Mouse (Mus musculus) cerebellum, adult 18-20 months (tissue): ENCODE measurements around the gene Hnmt.
"Not testable (repeated sequence)": the region's sequence is repeated elsewhere in the genome, so short reads cannot be mapped to it uniquely, and the experiment has no call there.

ENCODE experiments used
- DNase-seq, 2 experiments: peaks; one replicate each; pipeline ENCODE4 v3.0.0; 2021

Hnmt gene

DNA sequence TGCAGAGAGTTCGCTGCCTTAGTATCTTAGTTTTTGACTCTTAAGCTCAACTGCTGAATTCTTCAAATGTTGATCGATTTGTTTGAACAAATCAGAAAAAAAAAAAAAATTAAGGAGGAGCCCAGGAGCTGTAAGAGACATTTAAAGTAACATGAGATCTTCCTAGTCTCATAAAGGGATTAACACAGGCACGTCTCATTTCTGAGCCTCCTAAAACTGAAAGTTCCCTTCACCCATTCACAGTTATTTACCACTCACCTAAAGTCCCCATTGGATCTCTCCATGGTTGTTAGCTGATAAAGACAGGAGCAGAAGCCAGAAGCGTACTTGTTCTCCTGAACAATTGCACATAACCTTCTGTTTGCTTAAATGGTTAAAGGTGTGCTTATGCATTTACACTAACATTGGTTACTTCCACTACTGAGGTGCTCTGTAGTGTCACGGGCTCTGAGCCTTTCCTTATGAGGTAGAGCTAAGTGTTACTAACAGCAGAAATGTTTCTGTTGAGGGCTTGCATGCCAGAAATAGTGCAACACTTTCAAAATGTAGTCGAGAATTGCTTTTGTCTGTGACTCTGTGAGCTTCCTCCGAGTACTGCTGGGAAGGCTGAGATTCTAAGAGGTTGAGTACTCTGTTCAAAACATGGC lies at the start of gene Hnmt:
Hnmt (minus strand) TSS at position 51 of the 647 bp plus-strand sequence.
- DNase-seq, result no peak

DNA sequence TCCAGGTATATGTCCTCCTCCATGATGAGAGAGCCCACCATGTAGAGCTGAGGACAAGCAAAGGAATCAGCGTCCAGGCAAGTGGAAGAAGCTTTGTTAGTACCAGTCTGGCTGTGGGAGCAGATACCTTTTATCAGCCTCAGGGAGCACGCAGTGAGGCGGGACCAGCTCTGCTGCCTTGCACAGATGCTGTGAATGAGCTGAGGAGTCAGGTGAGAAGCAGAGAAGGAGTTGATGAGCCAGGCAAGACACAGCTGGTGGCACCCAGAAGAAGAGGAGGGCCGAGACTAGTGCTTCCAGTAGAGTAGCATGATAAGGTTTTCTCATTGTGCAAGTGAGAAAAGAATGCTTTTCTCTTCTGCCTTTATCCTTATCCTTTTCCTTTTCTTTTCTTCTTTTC lies 47.3 kb upstream of the Hnmt start, which contains the start of gene Tbpl2:
Tbpl2 (minus strand) TSS at position 101 of the 400 bp plus-strand sequence.
- DNase-seq, result no peak

DNA sequence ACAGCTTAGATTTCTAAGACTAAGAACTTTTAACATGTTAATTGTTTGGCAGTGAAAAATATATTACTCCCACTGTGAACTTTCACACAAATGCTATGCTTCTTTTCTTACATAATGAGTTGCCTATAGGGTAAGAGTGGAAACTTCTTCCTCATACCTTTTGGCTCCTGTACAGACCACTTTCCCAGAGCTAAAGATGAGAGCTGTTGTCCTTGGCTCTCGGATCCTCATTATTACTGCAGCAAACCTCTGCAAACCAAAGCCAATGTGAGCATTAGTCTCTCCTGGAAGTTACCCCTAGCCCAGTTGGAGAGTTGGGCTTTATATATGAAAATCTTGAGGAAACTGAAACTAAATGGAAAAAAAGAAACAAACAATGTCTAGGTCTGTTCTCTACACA lies 41.7 kb upstream of the Hnmt start:
- no peak for DNase-seq

DNA sequence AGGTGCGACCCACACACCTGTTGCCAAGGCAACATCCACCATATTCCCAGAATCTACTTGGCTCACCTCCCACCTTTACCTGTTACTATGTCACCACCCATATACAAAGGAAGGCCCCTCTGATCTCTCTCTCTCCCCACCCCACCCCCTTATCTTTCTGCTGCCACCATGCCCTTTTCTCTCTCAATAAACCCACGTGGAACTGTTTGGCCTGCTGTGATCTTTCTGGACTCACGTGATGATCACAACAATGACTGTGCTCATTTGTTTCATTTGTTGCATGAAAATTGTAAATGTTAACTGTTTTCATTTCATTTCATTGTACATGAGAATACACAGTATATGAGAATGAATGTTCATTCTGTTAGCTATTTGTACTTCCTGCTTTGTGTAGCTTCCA lies 1.3 kb upstream of the Hnmt start:
- DNase-seq, result no peak

DNA sequence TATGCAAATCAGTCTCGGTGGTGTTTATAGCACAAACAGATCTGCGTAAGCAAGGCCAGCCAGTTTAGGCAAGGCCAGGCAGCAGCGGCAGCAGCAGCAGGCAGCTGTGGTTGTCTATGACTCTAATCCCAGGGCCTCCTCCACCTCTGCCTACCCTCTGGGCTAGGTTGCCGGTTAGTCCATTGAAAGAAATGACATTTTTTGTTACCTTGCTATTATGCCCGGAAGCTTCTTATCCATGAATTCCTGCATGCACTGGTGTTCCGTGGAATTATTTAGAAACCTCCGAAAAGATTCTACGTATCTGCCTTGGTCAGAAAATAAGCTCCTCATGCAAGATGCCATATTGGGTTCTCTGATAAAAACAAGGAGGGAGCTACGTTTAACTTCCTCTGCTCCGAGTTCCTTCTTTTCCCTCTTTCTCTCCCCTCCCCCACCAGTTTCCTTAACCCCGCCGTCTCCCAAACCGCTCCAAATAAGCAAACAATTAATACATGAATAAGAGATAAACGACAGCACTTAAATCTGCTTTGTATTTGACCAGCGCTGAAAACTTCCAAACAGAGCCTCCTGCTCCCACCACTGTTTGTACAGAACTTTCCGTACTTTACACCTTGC lies 605 bp downstream of the Hnmt start:
- DNase-seq, result peak; percentile 8 to 9

DNA sequence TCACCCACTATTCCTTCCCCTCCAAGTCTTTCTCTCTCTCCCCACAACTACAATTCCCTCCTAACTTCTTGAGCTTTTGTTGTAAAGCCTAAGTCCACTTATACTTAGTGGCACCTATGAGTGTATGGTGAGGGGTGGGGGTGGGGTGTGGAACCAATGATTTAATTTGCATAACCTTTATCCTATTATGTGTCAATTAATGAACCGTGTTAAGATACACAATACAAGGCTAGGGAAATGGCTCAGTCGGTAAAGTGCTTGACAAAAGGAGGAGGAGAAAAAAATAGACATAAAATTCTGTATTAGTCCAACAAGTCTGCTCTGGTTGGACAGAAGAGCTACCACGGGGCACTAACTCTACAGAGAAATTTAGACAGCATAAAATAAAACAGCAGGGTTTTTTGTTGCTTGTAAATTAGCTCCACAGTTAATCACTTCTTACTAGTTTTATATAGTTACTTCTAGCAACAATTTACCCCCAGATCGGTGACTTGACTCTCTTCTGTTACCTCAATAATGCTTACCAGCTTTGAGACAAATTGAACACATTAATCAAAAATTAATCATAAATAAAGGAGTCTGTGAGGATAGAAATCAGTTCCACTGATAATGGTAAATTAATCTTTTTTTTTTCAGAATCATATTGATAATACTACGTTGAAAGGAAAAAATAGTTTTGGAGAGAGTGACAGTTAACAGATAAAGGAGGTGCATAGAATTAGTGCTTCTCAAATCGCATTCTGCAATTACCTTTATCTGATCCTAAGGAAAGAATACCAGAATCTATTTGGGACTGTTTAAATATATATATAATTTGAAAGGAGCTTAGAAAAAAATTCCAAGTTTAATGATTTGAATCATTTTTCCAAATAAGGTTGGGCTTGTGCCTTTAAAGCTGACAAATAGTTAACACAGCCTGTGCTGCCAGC lies 1.4 kb downstream of the Hnmt start:
- DNase-seq, result no peak

DNA sequence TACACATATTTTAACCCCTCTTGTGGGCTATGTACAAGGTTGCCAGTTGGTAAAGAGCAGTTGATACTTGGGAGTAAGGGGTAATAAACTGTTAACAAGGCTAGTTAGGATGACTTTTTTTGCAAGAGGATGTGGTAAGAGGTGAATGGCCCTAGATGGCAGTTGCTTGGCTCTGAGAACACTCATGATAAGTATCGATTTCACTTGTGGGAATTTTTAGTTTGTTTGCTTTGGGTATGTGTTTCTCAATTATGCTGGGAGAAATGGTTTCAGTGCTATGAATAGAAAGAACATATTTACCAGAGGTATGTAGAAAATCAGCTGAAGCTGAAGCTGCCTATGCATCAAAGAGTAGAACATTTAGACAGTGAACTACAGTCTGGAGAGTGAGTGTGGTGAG lies 6.3 kb downstream of the Hnmt start:
- DNase-seq, result no peak

DNA sequence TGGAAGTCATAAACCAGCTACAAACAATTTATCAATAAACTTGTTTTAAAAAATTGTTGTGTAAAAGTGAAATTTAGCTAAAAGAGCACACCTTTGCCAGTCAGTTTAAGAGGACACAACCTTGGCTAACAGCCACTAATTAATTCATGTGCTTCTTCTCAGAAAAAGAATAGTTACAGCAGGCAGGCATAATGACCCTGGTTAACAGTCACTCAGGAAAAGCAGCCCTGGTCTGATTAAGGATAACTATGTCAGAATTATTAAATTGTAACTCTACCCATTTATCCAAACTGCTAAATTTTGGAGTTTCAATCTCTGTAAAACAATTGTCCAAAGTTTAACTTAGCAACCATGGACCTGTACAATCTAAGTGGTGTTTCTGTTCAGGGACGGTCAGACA lies 8.7 kb downstream of the Hnmt start:
- no peak for DNase-seq

DNA sequence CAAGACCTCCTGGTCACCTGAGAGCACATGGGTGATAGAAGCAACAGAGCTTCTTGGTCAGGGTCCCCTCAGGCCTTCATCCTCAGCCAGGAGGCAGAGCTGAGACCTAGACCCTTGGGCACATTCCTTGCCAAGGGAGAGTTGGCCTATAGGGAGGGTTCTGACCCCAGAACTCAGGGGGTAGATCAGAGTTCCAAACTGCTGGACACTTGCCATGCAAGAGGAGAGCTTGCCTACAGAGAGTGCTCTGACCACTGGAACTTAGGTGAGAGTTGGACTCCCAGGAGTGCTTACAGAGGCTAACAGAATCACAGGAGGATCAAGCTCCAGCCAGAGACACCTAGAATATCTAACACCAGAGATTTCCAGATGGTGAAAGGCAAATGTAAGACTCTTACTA lies 29.8 kb downstream of the Hnmt start:
- DNase-seq, result not testable (repeated sequence)

DNA sequence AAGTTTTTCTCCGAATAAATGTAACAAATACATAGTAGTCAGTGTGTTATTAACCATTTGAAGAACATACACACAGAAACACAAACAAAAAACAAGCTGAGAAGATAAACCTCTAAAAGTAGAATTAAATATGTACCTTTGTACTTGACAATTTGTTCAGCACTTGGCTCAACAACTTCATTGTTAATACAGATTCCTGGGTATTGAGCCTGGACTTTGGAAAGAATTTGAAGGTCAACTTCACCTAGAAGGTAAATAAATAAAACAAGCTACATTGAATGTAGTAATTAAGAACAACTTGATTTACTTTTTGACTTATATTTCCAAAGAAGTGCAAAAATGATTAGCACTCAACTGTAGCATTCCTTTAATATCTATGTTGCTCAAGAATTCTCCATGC lies 30.2 kb downstream of the Hnmt start:
- DNase-seq, result no peak

DNA sequence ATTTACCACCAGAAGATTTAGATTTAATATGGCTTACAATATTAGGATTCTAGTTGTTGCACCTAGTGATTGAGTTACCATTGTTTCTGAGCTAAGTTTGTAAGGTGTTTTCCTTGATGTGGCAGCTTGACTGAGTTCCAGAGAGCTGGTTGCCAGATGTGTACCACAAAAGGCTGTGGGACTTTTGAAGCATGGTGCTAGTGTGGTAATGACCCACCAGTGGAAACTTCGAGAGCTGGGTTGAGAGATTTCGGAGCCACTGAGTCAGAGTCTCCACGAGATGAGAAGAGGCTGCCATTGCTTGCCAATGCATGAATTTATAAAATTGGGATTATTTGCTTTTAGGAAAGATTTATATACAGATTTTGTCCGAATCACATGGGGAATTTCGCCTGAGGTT lies 34.2 kb downstream of the Hnmt start:
- no peak for DNase-seq

DNA sequence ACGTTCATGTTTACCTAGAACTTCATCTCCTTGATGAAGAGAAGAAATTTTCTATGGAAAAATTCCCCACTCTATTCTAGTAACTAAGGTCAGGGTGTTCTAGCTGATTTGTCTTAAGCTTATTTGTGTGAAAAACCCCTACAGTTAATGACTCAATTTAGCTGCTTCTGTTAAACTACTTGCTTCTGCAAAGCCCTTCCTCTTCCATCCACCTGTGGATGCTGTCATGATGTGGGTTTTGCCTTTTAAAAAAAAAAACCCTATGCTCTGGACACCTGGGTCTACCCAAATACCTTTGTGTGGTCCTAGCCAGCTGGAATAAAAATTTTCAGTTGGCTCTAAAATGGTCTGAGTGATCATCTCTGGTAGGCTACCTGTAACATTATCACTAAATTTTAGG lies 49.9 kb downstream of the Hnmt start:
- DNase-seq, result no peak

DNA sequence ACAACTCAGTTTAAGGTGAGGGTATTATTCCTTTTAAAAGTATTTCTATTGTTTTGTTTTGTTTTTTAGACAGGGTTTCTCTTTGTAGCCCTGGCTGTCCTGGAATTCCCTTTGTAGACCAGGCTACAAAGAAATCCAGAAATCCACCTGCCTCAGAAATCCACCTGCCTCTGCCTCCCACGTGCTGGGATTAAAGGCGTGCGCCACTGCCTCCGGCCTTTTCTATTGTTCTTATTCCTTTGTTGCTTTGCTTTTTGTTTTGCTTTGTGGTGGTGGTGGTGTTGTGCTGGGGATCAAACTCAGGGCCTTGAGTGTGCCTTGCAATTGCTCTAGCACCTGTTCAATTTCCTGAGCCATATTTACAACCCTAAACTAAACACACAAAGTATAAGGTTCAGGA lies 50.4 kb downstream of the Hnmt start:
- DNase-seq, result no peak

DNA sequence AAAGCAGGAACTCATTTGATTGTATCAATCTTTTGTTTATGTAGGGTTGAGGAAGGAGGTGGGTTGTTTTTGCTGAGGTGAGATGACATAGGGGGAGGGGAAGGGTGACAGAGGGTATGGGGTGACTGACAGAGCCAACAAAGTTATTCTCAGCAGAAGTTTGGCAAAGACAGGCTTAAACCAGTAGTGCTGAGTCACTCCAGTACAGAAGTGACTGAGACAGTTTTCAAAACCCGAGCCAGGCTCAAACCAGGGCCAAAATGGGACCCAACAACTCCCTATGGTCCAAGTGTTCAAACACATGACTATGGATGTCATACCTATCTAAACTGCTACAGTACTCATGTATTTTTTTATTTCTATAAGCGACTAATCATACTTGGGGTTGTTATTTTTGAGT lies 52.4 kb downstream of the Hnmt start:
- no peak for DNase-seq

DNA sequence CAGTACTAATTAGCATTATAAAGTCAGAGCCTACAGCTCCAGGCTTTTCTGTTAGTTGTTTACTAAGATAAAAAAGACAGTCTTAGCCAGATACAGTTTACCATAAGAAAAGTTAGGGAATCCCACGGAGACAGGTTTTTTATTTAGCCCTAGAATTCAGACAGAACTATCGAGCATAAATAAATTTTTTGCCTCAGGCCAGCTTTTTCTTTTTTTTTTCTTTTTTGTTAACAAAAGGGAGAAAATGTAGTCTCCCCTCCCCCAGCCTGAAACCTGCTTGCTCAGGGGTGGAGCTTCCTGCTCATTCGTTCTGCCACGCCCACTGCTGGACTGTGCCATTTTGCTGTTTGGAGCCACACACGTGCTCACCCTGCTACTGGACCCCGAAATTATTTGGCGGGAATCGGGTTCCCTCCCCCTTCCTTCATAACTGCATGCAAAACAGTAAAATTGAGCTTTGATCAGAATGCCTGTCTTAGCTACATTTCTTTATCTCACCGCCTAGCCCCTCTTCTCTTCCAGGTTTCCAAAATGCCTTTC lies 59.1 kb downstream of the Hnmt start:
- not testable (repeated sequence) for DNase-seq

DNA sequence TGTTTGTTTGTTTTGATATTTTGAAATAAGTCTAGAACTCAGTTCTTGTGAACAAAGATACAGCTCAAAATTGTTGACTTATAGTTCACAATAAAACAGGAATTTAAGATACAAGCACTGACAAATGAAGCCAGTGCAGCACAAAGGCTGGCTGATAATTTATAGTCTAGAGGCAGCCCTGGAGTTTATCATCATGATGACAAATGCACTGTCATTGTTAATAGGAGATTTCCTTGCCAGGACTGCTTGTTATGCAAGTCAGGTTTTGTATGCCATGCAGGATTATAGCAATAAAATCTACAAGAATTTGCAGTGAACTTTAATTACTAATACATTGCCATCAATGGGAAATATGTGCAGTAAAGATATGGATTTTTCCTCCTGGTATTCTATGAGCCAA lies 61.9 kb downstream of the Hnmt start:
- no peak for DNase-seq

DNA sequence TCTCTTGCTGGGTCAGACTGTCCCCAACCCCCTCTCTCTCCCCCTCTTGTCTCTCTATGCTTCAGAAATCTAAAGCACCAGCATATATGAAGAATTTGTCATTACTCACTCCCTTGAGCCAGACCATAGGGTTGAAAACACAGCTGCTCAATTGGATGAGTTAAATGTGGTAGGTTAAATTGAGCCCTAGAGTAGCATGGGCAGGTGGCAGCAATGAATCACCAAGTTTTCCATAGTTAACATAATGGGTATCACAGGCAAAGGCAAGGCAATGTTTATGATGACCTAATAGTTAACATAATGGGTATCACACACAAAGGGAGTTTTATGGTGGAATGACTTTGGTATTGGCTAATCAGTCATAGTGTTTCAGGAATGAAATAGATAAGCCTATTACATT lies 65.9 kb downstream of the Hnmt start:
- no peak for DNase-seq

DNA sequence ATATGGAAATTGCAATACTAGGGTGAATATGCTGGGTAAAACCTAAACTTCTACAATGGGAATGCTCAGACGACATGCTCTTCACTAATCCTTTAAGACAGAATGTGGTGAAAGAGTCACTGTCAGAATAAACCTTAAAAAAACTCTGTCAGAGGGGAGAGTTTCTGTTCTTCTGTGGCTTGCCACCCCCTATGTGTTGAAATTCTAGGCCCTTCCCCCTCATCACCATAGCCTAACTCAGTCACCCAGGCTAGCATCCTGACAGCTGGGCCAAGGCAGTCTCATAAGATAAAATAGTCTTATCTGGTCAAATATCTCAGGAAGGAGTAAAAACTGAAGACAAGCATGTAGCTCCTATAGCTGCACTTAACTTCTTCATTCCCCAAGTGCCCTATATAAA lies 66.3 kb downstream of the Hnmt start:
- no peak for DNase-seq

DNA sequence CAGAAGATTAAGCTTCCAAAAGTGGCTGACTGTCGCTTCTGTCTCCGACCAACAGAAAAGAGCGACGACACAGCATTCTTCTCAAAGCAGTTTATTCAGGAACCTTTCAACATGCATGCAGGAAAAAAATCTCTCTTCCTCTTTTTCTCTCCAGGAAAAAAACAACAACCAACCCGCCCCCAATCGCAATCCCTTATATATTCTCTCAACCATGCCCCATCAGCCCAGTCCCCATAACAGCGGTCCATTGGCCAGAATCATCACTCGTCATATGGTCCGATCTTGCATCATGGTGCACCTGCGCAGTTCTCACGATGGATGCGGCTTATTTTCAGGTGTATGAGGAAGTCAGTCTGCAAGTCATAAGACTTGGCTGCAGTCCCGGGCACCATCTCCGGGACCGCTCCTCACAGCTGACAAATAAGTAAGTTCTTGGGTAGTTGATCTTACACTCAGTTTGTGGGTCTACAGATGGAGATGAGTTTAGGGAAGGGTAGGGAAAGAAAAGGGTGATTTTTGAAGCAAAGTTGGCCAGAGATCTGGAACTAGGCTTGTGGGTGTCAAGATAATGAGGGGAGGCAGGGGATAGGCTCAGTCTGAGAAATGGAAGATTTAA lies 88.4 kb downstream of the Hnmt start:
- not testable (repeated sequence) for DNase-seq
